Mouse (Mus musculus) olfactory bulb, adult 2 months (tissue): ENCODE data around the gene Dad1.

Source experiments
- CTCF ChIP-seq: fragments of 200-500 bp; IDR thresholded peaks from 2 replicates; pipeline ENCODE4 v1.5.1; 2012; ENCODE audit warnings: low read depth, mild to moderate bottlenecking, low read length, moderate library complexity; ENCODE audit not compliant: insufficient read depth
- POLR2A ChIP-seq: fragments of 200-500 bp; IDR thresholded peaks from 2 replicates; pipeline ENCODE4 v1.6.1; 2012; ENCODE audit warnings: mild to moderate bottlenecking, low read depth, low read length, moderate library complexity; ENCODE audit not compliant: insufficient read depth

- TF ChIP-seq POLR2A (no peak), CTCF (no peak)
Observed at GRCm38 (mm10) chr14:54250122-54250521, 3.8 kb downstream of the Dad1 start.
